Mouse (Mus musculus) CH12.LX (cell line): ENCODE data around the gene Hmox2. TPM values are rescaled to one million over a fixed set of nuclear protein-coding genes. Genes with fewer than 3 reads are reported as not detected.

Experiments used
- DNase-seq: peaks from one replicate; pipeline ENCODE4 v3.0.0-alpha.2; 2013; ENCODE audit errors: extremely low read depth
- H3K27ac ChIP-seq: 2 replicates; pipeline ENCODE4 v1.5.1; 2012; ENCODE audit warnings: low read depth, mild to moderate bottlenecking, control low read depth, moderate library complexity; ENCODE audit not compliant: insufficient read depth
- H3K27me3 ChIP-seq: replicated peaks from 2 replicates; pipeline ENCODE3; 2012; ENCODE audit warnings: inconsistent platforms
- H3K36me3 ChIP-seq, 2 experiments: replicated peaks in 1 of 2; 2 replicates each; pipeline versions ENCODE3 to v1.6.1; 2012; ENCODE audit warnings: inconsistent platforms in 1 of 2, low read length in 1 of 2, mild to moderate bottlenecking in 1 of 2, mixed read lengths in 1 of 2, moderate library complexity in 1 of 2; ENCODE audit not compliant: control insufficient read depth in 1 of 2, insufficient read depth in 1 of 2
- H3K4me1 ChIP-seq, 2 experiments: 2 replicates each; pipeline ENCODE4 v1.6.1; 2012; ENCODE audit warnings: inconsistent platforms in 1 of 2, moderate library complexity in 1 of 2; ENCODE audit not compliant: insufficient read depth in 2 of 2, control insufficient read depth in 1 of 2
- H3K4me2 ChIP-seq: 2 replicates; pipeline ENCODE4 v1.6.1; 2012; ENCODE audit warnings: low read depth, mild to moderate bottlenecking, control low read depth; ENCODE audit not compliant: poor library complexity, insufficient read depth, severe bottlenecking
- H3K4me3 ChIP-seq, 3 experiments: fragments of 150-350 bp in 1 of 3; sonication (generic) in 1 of 3; replicated peaks in 1 of 3; 2 replicates each; pipeline versions ENCODE3 to v1.5.1; 2011 to 2012; ENCODE audit warnings: low read depth in 2 of 3, low read length in 2 of 3, mild to moderate bottlenecking in 2 of 3, moderate library complexity in 2 of 3, control low read depth in 1 of 3, improper control_type of control experiment in 1 of 3, inconsistent platforms in 1 of 3, mixed read lengths in 1 of 3; ENCODE audit not compliant: poor library complexity in 1 of 3
- H3K79me2 ChIP-seq: replicated peaks from 2 replicates; pipeline ENCODE4 v1.6.1; 2012; ENCODE audit warnings: mild to moderate bottlenecking, moderate library complexity; ENCODE audit not compliant: control insufficient read depth, poor library complexity, insufficient read depth, severe bottlenecking; ENCODE audit errors: extremely low read depth
- H3K9ac ChIP-seq: 2 replicates; pipeline ENCODE4 v1.6.1; 2012; ENCODE audit warnings: low read depth, mild to moderate bottlenecking, control low read depth, moderate library complexity; ENCODE audit not compliant: insufficient read depth
- H3K9me3 ChIP-seq: replicated peaks from 2 replicates; pipeline ENCODE3; 2012; ENCODE audit warnings: low read length, inconsistent platforms, mixed read lengths
- CHD2 ChIP-seq: IDR thresholded peaks from 2 replicates; pipeline ENCODE4 v1.6.1; 2011; ENCODE audit warnings: low read length, improper control_type of control experiment
- EP300 ChIP-seq: IDR thresholded peaks from 2 replicates; pipeline ENCODE4 v1.6.1; 2011; ENCODE audit warnings: low read length, improper control_type of control experiment
- HCFC1 ChIP-seq: IDR thresholded peaks from 2 replicates; pipeline ENCODE4 v1.6.1; 2012; ENCODE audit warnings: low read depth, mild to moderate bottlenecking, inconsistent platforms, low read length, improper control_type of control experiment
- IRF4 ChIP-seq: IDR thresholded peaks from 2 replicates; pipeline ENCODE4 v1.6.1; 2014; ENCODE audit warnings: low read depth, mild to moderate bottlenecking, inconsistent platforms, low read length, improper control_type of control experiment
- JUN ChIP-seq: IDR thresholded peaks from 2 replicates; pipeline ENCODE4 v1.6.1; 2011; ENCODE audit warnings: low read depth, mild to moderate bottlenecking, low read length, improper control_type of control experiment, moderate library complexity; ENCODE audit not compliant: insufficient read depth
- KAT2A ChIP-seq: IDR thresholded peaks from 2 replicates; pipeline ENCODE4 v1.6.1; 2012; ENCODE audit warnings: low read length, improper control_type of control experiment, inconsistent platforms; ENCODE audit not compliant: insufficient replicate concordance
- MAFK ChIP-seq: IDR thresholded peaks from 2 replicates; pipeline ENCODE4 v1.6.1; 2011; ENCODE audit warnings: low read length, improper control_type of control experiment; ENCODE audit not compliant: insufficient replicate concordance
- MXI1 ChIP-seq: IDR thresholded peaks from 2 replicates; pipeline ENCODE4 v1.6.1; 2011; ENCODE audit warnings: mild to moderate bottlenecking, low read depth, low read length, improper control_type of control experiment
- SIN3A ChIP-seq: IDR thresholded peaks from 2 replicates; pipeline ENCODE4 v1.6.1; 2012; ENCODE audit warnings: low read length, improper control_type of control experiment, inconsistent platforms
- UBTF ChIP-seq: IDR thresholded peaks from 2 replicates; pipeline ENCODE4 v1.6.1; 2012; ENCODE audit warnings: low read depth, mild to moderate bottlenecking, inconsistent platforms, low read length, improper control_type of control experiment, moderate library complexity
- ZKSCAN1 ChIP-seq: IDR thresholded peaks from 2 replicates; pipeline ENCODE4 v1.6.1; 2012; ENCODE audit warnings: low read depth, inconsistent platforms, low read length, improper control_type of control experiment, borderline replicate concordance
- dilution Hi-C: fragments of 300-500 bp; cut with MboI; formaldehyde crosslinking; loops from 2 replicates; pipeline ENCODE4 v1.14.3; 2020; ENCODE audit warnings: low sequenced_read_pairs; ENCODE audit not compliant: extremely low pct_unique_long_range_greater_than_20kb, extremely low pct_ligation_motif_present
- in situ Hi-C: fragments of 300-500 bp; cut with MboI; formaldehyde crosslinking; loops from 3 replicates; pipeline ENCODE4 v1.14.3; 2019; ENCODE audit warnings: low sequenced_read_pairs, low pct_ligation_motif_present, low pct_unique_long_range_greater_than_20kb, mixed read lengths
- polyA plus RNA-seq: library from polyadenylated mRNA; unstranded; fragments of >175 nt; gene quantifications from 2 replicates; pipeline ENCODE4 v1.2.1, GENCODE M21; 2012; ENCODE audit warnings: low read depth; ENCODE audit not compliant: insufficient read length
- total RNA-seq, 2 experiments: library from RNA; depleted of rRNA; stranded (reverse); fragments of 300-350 nt in 1 of 2; fragments of >200 nt in 1 of 2; gene quantifications; 2 replicates each; pipeline ENCODE4 v1.2.3; 2012 to 2014

Gene Hmox2
- total and polyA plus RNA-seq, 3 experiments: 72.3 to 91.9 (median 74.0) TPM

DNA sequence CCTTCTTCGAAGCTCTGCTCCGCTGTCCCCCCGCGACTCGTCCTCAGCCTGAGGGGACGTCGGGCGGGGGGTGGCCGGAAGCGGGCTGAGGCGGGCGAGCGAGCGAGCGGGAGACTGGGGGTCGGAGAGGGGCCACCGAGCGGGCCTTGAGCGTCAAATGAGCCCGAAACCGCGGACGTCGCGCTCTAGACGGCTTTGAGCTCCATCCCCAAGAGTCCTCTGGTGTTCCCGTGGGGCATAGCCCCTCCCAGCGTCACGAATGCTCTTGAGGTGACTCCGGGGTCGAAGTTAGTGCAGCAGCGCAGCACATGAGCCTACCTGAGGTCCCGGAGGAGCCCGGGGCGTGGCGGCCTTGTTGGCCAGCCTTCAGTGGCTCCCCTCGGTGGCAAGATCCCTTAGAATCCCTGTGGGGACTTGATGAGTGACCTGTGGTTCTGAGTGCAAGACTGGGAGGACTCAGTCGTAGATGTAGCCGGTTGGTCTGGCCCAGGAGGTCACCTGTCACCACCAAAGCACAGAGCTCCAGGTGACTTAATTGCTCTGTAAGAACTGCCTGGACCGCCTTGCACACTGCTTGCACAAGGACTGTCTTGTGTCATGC lies 467 bp downstream of the Hmox2 start:
- Histone ChIP-seq H3K36me3 (peaks cover 0 to 2% of the 10 kb centered on the region in 2 experiments), H3K9ac (peak overlapping the region; percentile 84), H3K4me3 (peak overlapping the region; percentile 76 to 80 (median 76)), H3K4me1 (peaks cover 9 to 61% of the 10 kb centered on the region in 2 experiments), H3K27me3 (no peaks in the 10 kb centered on the region), H3K27ac (peak overlapping the region; percentile 7; the same call in 1 of the 2 replicates), H3K4me2 (peak overlapping the region; percentile 89), H3K9me3 (no peaks in the 10 kb centered on the region), H3K79me2 (peaks cover 41% of the 10 kb centered on the region)
- dilution Hi-C loops (no loop called here), in situ Hi-C loops (no loop called here)
- peak; percentile 54 for DNase-seq
- TF ChIP-seq JUN (no peak), MXI1 (peak; percentile 31), IRF4 (0 out of 2 replicates have a peak, but pooled peaks have one; percentile 1), MAFK (no peak), UBTF (0 out of 2 replicates have a peak, but pooled peaks have one; percentile 32), SIN3A (0 out of 2 replicates have a peak, but pooled peaks have one; percentile 24), CHD2 (no peak), KAT2A (0 out of 2 replicates have a peak, but pooled peaks have one; percentile 10), ZKSCAN1 (no peak)

DNA sequence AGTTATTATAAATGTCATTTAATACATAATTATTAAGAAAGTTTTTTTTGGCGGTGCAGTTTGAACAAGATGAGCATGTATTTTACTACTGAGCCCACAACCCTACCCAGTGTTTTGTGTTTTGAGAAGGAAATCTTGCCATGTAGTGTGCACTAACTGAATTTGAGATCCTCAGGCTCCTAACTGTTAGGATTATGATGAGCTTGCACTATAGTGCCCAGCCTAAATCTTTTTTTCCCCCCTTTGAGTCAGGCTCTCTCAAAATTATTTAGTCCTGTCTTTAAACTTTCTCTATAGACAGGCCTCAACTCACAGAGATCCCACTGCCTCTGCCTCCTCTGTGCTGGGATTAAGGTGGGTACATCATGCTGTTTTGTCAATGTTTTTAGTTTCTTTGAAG lies 1.4 kb downstream of the Hmox2 start:
- no peaks in the 10 kb centered on the region for H3K9me3 ChIP-seq
- DNase-seq: no peak
- no peak overlapping the region for H3K27ac ChIP-seq
- dilution Hi-C loops: no loop called here
- H3K9ac ChIP-seq: no peak overlapping the region; the same call in 1 of the 2 replicates
- H3K36me3 ChIP-seq: peaks cover 0 to 5% of the 10 kb centered on the region in 2 experiments
- TF ChIP-seq IRF4 (no peak), MAFK (0 out of 2 replicates have a peak, but pooled peaks have one; percentile 52)
- TF ChIP-seq, all 38 proteins: peak for 1
- Histone ChIP-seq H3K4me1 (peaks cover 9 to 58% of the 10 kb centered on the region in 2 experiments), H3K27me3 (no peaks in the 10 kb centered on the region), H3K4me2 (peak overlapping the region; percentile 70), H3K79me2 (peaks cover 48% of the 10 kb centered on the region), H3K4me3 (peak overlapping the region in 2 of 3 experiments; percentile 76 to 80)
- in situ Hi-C loops: no loop called here

DNA sequence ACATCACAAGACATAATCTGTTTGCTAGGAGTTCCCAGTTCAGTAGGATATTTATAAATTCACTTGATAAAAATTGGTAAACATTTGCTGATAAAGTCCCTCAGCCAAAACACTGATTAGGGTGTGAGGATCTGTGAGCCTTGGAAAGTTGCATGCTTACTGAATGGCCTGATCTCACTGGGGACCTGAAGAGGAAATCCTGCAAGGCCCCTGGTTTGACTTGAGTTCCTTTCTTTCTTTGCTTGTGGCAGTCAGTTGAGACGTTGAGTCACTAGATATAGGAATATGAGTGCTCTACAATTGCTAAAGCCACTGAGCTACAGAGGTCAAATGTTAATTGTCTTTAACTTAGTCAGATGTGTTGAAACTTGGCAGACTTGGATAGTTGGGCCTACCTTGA lies 1.8 kb downstream of the Hmox2 start:
- H3K4me3 ChIP-seq: peak overlapping the region in 1 of 3 experiments; percentile 20
- H3K4me2 ChIP-seq: 0 out of 2 replicates have a peak overlapping the region, but pooled peaks have one; percentile 3
- no peak overlapping the region for H3K27ac ChIP-seq
- H3K79me2 ChIP-seq: peaks cover 49% of the 10 kb centered on the region
- in situ Hi-C loops (no loop called here), dilution Hi-C loops (no loop called here)
- H3K36me3 ChIP-seq: peaks cover 0 to 5% of the 10 kb centered on the region in 2 experiments
- no peaks in the 10 kb centered on the region for H3K9me3 ChIP-seq
- H3K27me3 ChIP-seq: no peaks in the 10 kb centered on the region
- H3K4me1 ChIP-seq: peaks cover 6 to 53% of the 10 kb centered on the region in 2 experiments
- no peak overlapping the region; the same call in 1 of the 2 replicates for H3K9ac ChIP-seq
- peak; percentile 47 for DNase-seq
- TF ChIP-seq EP300: 0 out of 2 replicates have a peak, but pooled peaks have one; percentile 32
- 0 out of 2 replicates have a peak, but pooled peaks have one; percentile 12 for TF ChIP-seq MXI1
- no peak for TF ChIP-seq HCFC1
- TF ChIP-seq, all 38 proteins: peak for 2
